Mouse (Mus musculus) kidney, adult 2 months (tissue): ENCODE measurements around the gene Btnl10.

Experiments
- CTCF ChIP-seq: fragments of 200-500 bp; conservative IDR thresholded peaks from 2 replicates; pipeline ENCODE4 v1.5.1; 2011; ENCODE audit warnings: low read depth, mild to moderate bottlenecking, control low read depth, low read length, moderate library complexity, mixed read lengths; ENCODE audit not compliant: insufficient read depth, insufficient read length
- POLR2A ChIP-seq: fragments of 200-500 bp; IDR thresholded peaks from one replicate; pipeline ENCODE4 v1.6.1; 2011; ENCODE audit warnings: low read depth, low read length, control low read depth

GRCm38 (mm10) chr11:58957226-58957914 lies 39.7 kb downstream of the Btnl10 start:
- TF ChIP-seq CTCF = no peak
- TF ChIP-seq POLR2A = no peak
